Mouse (Mus musculus) adrenal gland, adult 2 months (tissue): ENCODE measurements around the gene Coq9. TPM values are rescaled to one million over a fixed set of nuclear protein-coding genes. Genes with fewer than 3 reads are reported as not detected.
"Not testable (repeated sequence)": the region's sequence is repeated elsewhere in the genome, so short reads cannot be mapped to it uniquely, and the experiment has no call there.

Source experiments
- DNase-seq: peaks from one replicate; pipeline ENCODE4 v3.0.0; 2021
- polyA plus RNA-seq: library from polyadenylated mRNA; depleted of rRNA; stranded (reverse); fragments of >200 nt; gene quantifications from 2 replicates; pipeline ENCODE4 v1.2.3, GENCODE M21; 2012
- total RNA-seq, 2 experiments: library from RNA; stranded (reverse); gene quantifications; 2 replicates each; pipeline ENCODE4 v1.2.3; 2021

The Coq9 gene
- total and polyA plus RNA-seq, 3 experiments, result 186 to 538 (median 208) TPM

- no peak for DNase-seq
Observed at GRCm38 (mm10) chr8:94821381-94821780, 16.7 kb upstream of the Coq9 start.

- DNase-seq, result peak; percentile 64
Observed at GRCm38 (mm10) chr8:94822637-94823560, 15.2 kb upstream of the Coq9 start.

- no peak for DNase-seq
Observed at GRCm38 (mm10) chr8:94825170-94825569, 13.0 kb upstream of the Coq9 start.

- DNase-seq, result no peak
Observed at GRCm38 (mm10) chr8:94826210-94826609, 11.9 kb upstream of the Coq9 start.

- no peak for DNase-seq
Observed at GRCm38 (mm10) chr8:94828284-94828683, 9.8 kb upstream of the Coq9 start.

GRCm38 (mm10) chr8:94833901-94834405, 4.2 kb upstream of the Coq9 start:
- not testable (repeated sequence) for DNase-seq

- not testable (repeated sequence) for DNase-seq
Observed at GRCm38 (mm10) chr8:94835751-94836150, 2.4 kb upstream of the Coq9 start.

- peak; percentile 55 for DNase-seq
Observed at GRCm38 (mm10) chr8:94836456-94837240, 1.5 kb upstream of the Coq9 start.

GRCm38 (mm10) chr8:94838600-94838999, 479 bp downstream of the Coq9 start:
- DNase-seq, result peak; percentile 90

- DNase-seq, result no peak
Observed at GRCm38 (mm10) chr8:94841183-94841582, 3.1 kb downstream of the Coq9 start.

GRCm38 (mm10) chr8:94850049-94850448, 11.9 kb downstream of the Coq9 start:
- no peak for DNase-seq

- DNase-seq, result not testable (repeated sequence)
Observed at GRCm38 (mm10) chr8:94854761-94855160, 16.6 kb downstream of the Coq9 start.

GRCm38 (mm10) chr8:94857011-94857345, 18.9 kb downstream of the Coq9 start:
- DNase-seq, result no peak

GRCm38 (mm10) chr8:94857346-94858173, 19.4 kb downstream of the Coq9 start, which contains the start of gene Polr2c:
Gene Polr2c, plus strand, starts transcription at chr8:94857450.
- DNase-seq, result peak; percentile 92

GRCm38 (mm10) chr8:94861352-94861910, 23.3 kb downstream of the Coq9 start:
- peak; percentile 62 for DNase-seq

- DNase-seq, result no peak
Observed at GRCm38 (mm10) chr8:94862487-94863220, 24.5 kb downstream of the Coq9 start.

GRCm38 (mm10) chr8:94863897-94864673, 26.0 kb downstream of the Coq9 start:
- no peak for DNase-seq

- peak; percentile 85 for DNase-seq
Observed at GRCm38 (mm10) chr8:94865292-94865691, 27.2 kb downstream of the Coq9 start.

GRCm38 (mm10) chr8:94866921-94867320, 28.8 kb downstream of the Coq9 start:
- DNase-seq, result no peak

- DNase-seq, result no peak
Observed at GRCm38 (mm10) chr8:94869146-94869545, 31.0 kb downstream of the Coq9 start.
